ENCODE assay signal across 13 mouse cellular contexts in genomic region chr10:76643446-76643845, GRCm38 (mm10). TPM values are rescaled to one million over a fixed set of nuclear protein-coding genes. Genes with fewer than 3 reads are reported as not detected.
A peak's percentile ranks its signal among the peaks of the same experiment; 100 is the strongest.
DNase-seq lines count a peak whose midpoint lies in the region; ATAC-seq and TF ChIP-seq lines count a peak whose summit lies in the region.
"Had no signal": no experiment of that assay in that cellular context is flagged by ENCODE, and none has a peak within 500 bp of the region (broad histone marks: within the 10 kb centered on the region; RNA-seq: fewer than 3 reads in every experiment).

No protein-coding gene starts in this region.

- 60% methylated on average over 9 of the region's 9 CpGs for WGBS in intestine, embryonic 14.5 days
- WGBS in stomach, postnatal 0 days: 43% methylated on average over 9 of the region's 9 CpGs
- 74% methylated on average over 9 of the region's 9 CpGs for WGBS in hindbrain, embryonic 11.5 days

- ATAC-seq in intestine, embryonic 14.5 days (replicated peaks; ENCODE audit: low FRiP score, low TSS enrichment, low read depth): peak; percentile 66
- peak; percentile 62 for ATAC-seq in stomach, postnatal 0 days (ENCODE audit: low FRiP score, low TSS enrichment)
- no peak for ATAC-seq in hindbrain, embryonic 11.5 days (ENCODE audit: low FRiP score)
- ATAC-seq: midbrain, embryonic 15.5 days had no signal

- DNase-seq in kidney, adult 18-20 months: peak; percentile 4
- DNase-seq in kidney, adult 9 months: no peak
- peak; percentile 25 for DNase-seq in lung, postnatal 25 days (ENCODE audit: low spot score)
- DNase-seq in lung, adult 18-20 months: no peak
- DNase-seq in intestine, embryonic 14.5 days (ENCODE audit: low spot score): peak; percentile 56
- DNase-seq in stomach, postnatal 0 days (ENCODE audit: low spot score): peak; percentile 11
- no peak for DNase-seq in hindbrain, embryonic 11.5 days (ENCODE audit: low spot score)
- DNase-seq in urinary bladder, postnatal 36 days (ENCODE audit: low spot score in 2 of 2): no peak
- DNase-seq: cerebellum, adult 11-12 months; layer of hippocampus, adult 9-11 months; liver, embryonic 13.5 days; spleen, adult 18-20 months had no signal

- no peak overlapping the region for H3K4me2 ChIP-seq in intestine, embryonic 14.5 days (ENCODE audit: low read length)
- no peak overlapping the region for H3K4me2 ChIP-seq in stomach, postnatal 0 days (replicated peaks; ENCODE audit: low read depth)
- H3K4me2 ChIP-seq in hindbrain, embryonic 11.5 days (replicated peaks; ENCODE audit: low read depth, low read length): no peak overlapping the region
- H3K4me2 ChIP-seq: liver, embryonic 13.5 days; midbrain, embryonic 15.5 days had no signal

- no peak for TF ChIP-seq CTCF in stomach, postnatal 0 days (IDR thresholded peaks at IDR 0.05; ENCODE audit: low read depth)

- H3K4me3 ChIP-seq in intestine, embryonic 14.5 days (ENCODE audit: low read depth, low read length): no peak overlapping the region
- no peak overlapping the region for H3K4me3 ChIP-seq in stomach, postnatal 0 days (ENCODE audit: low read depth, low read length)
- no peak overlapping the region for H3K4me3 ChIP-seq in hindbrain, embryonic 11.5 days (ENCODE audit: low read depth, low read length)
- H3K4me3 ChIP-seq: liver, embryonic 13.5 days; midbrain, embryonic 15.5 days had no signal

- no peaks in the 10 kb centered on the region for H3K36me3 ChIP-seq in intestine, embryonic 14.5 days (ENCODE audit: control insufficient read depth, insufficient read depth, low read length)
- no peaks in the 10 kb centered on the region for H3K36me3 ChIP-seq in stomach, postnatal 0 days (ENCODE audit: control insufficient read depth, insufficient read depth, low read length)
- H3K36me3 ChIP-seq in hindbrain, embryonic 11.5 days (ENCODE audit: control insufficient read depth, insufficient read depth, low read length): no peaks in the 10 kb centered on the region
- H3K36me3 ChIP-seq: liver, embryonic 13.5 days; midbrain, embryonic 15.5 days had no signal

- H3K4me1 ChIP-seq in intestine, embryonic 14.5 days (replicated peaks; ENCODE audit: control insufficient read depth, insufficient read depth, low read length): peaks cover 11% of the 10 kb centered on the region; the same call in 1 of the 2 replicates
- no peaks in the 10 kb centered on the region for H3K4me1 ChIP-seq in stomach, postnatal 0 days (replicated peaks; ENCODE audit: control insufficient read depth, insufficient read depth)
- no peaks in the 10 kb centered on the region for H3K4me1 ChIP-seq in hindbrain, embryonic 11.5 days (replicated peaks; ENCODE audit: control insufficient read depth, insufficient read depth, low read length)
- H3K4me1 ChIP-seq: liver, embryonic 13.5 days; midbrain, embryonic 15.5 days had no signal

- H3K27me3 ChIP-seq in intestine, embryonic 14.5 days (replicated peaks; ENCODE audit: control insufficient read depth, insufficient read depth, low read length): no peaks in the 10 kb centered on the region
- H3K27me3 ChIP-seq in stomach, postnatal 0 days (ENCODE audit: control insufficient read depth, insufficient read depth, low read length): no peaks in the 10 kb centered on the region
- H3K27me3 ChIP-seq in hindbrain, embryonic 11.5 days (ENCODE audit: control insufficient read depth, insufficient read depth, low read length): no peaks in the 10 kb centered on the region
- H3K27me3 ChIP-seq: liver, embryonic 13.5 days; midbrain, embryonic 15.5 days had no signal

- H3K9me3 ChIP-seq in intestine, embryonic 14.5 days (ENCODE audit: control insufficient read depth, low read length): no peaks in the 10 kb centered on the region
- no peaks in the 10 kb centered on the region for H3K9me3 ChIP-seq in stomach, postnatal 0 days (ENCODE audit: control insufficient read depth, low read length)
- H3K9me3 ChIP-seq in hindbrain, embryonic 11.5 days (ENCODE audit: control insufficient read depth, low read length): no peaks in the 10 kb centered on the region
- H3K9me3 ChIP-seq: liver, embryonic 13.5 days; midbrain, embryonic 15.5 days had no signal

- H3K27ac ChIP-seq in intestine, embryonic 14.5 days (ENCODE audit: low read depth): peak overlapping the region; percentile 93
- peak overlapping the region; percentile 94 for H3K27ac ChIP-seq in stomach, postnatal 0 days (replicated peaks)
- H3K27ac ChIP-seq in hindbrain, embryonic 11.5 days (ENCODE audit: low read depth, low read length): no peak overlapping the region
- H3K27ac ChIP-seq: liver, embryonic 13.5 days; midbrain, embryonic 15.5 days had no signal

- no peak for TF ChIP-seq EP300 in stomach, postnatal 0 days (optimal IDR thresholded peaks at IDR 0.05)

- no peak overlapping the region for H3K9ac ChIP-seq in intestine, embryonic 14.5 days (ENCODE audit: low read length)
- H3K9ac ChIP-seq in stomach, postnatal 0 days (ENCODE audit: low read length): no peak overlapping the region
- no peak overlapping the region for H3K9ac ChIP-seq in hindbrain, embryonic 11.5 days (ENCODE audit: low read depth, low read length)
- H3K9ac ChIP-seq: liver, embryonic 13.5 days; midbrain, embryonic 15.5 days had no signal

RNA-seq across cellular contexts. Expression of gene Col6a2, which starts 20.0 kb away (rescaled TPM):
- 164 and 184 TPM in 2 replicates for polyA plus RNA-seq in intestine, embryonic 14.5 days (2014; fragmentation: Nextera tagmentation; extraction: Ambion mirVana)
- 145 TPM in 2 replicates for polyA plus RNA-seq in stomach, postnatal 0 days (2015; fragmentation: Nextera tagmentation; extraction: Ambion mirVana)
- polyA plus RNA-seq in hindbrain, embryonic 11.5 days (2014; fragmentation: Nextera tagmentation; extraction: Ambion mirVana): 12.6 and 13.3 TPM in 2 replicates

Comparison
In these comparisons a context has a peak if more than half of its experiments do, and no peak if none do; other contexts are left out.
1. DNase-seq: peak in kidney, adult 18-20 months (single experiment), lung, postnatal 25 days (single experiment), intestine, embryonic 14.5 days (single experiment) and stomach, postnatal 0 days (single experiment); none in kidney, adult 9 months (single experiment), lung, adult 18-20 months (0 of 2), hindbrain, embryonic 11.5 days (single experiment) and urinary bladder, postnatal 36 days (0 of 2).
2. RNA of gene Col6a2, which starts 20.0 kb away (polyA plus RNA-seq): 164 to 184 TPM in intestine, embryonic 14.5 days and 145 TPM in stomach, postnatal 0 days; 12.6 to 13.3 TPM in hindbrain, embryonic 11.5 days; every median in the first group is over 10 times any median in the second.